Mouse (Mus musculus): Measurements from ENCODE around the gene Actrt2. TPM values are rescaled to one million over a fixed set of nuclear protein-coding genes. Genes with fewer than 3 reads are reported as not detected.

Gene Actrt2
- polyA plus RNA-seq, 1 experiment: not detected

DNA sequence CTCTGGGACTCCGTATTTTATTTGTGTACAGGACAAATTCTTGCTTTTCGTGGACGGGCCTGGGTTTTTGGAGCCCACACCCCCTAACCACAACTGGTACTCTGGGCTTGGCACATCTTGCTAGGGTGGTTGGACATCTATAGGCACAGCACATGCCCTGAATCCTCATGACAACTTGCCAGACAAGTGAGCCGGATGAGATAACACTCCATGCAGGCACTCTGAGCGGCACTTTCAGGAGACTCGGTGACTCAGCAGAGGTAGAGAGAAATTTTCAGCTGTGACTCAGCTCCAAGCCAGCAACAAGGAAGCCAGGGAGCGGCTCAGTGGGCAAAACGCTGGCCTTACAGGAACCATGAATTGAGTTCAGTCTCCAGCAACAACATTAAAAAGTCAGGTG, 31.6 kb upstream of the Actrt2 start:
- 38% methylated on average over 8 of the region's 8 CpGs for WGBS
- Histone ChIP-seq H3K27me3 (ENCODE audit: control insufficient read depth, insufficient read depth, low read length) (no peaks in the 10 kb centered on the region), H3K4me1 (ENCODE audit: control insufficient read depth, insufficient read depth, insufficient read length, low read length) (no peaks in the 10 kb centered on the region), H3K27ac (ENCODE audit: insufficient read depth, low read depth, low read length) (no peak overlapping the region), H3K4me3 (ENCODE audit: low read depth, low read length) (no peak overlapping the region), H3K36me3 (ENCODE audit: control insufficient read depth, insufficient read depth, low read length) (no peaks in the 10 kb centered on the region)
- TF ChIP-seq CTCF (IDR thresholded peaks at IDR 0.05; ENCODE audit: extremely low read depth, insufficient read length, insufficient replicate concordance, low read depth, low read length) (no peak), POLR2A (IDR thresholded peaks at IDR 0.05; ENCODE audit: low read depth, low read length) (no peak)

DNA sequence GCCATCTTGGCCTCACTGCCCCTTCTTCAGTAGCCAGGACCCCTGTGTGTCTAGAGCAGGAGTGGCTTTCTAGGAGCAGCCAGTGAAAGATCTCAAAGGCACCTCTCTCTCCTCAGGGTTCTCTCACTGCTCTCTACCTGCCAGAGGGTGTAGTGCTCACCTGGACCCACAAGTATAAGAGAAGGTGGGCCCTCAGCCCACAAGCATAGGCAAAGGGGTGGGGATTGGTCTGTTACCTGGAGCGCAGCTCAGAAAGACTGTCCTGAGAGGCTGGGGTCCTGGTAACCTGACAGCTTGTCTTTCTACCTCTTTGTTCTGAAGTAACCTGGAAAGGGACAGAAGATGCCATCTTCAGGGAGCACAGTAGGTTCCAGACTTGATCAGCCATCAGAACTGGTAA, 31.0 kb upstream of the Actrt2 start:
- TF ChIP-seq POLR2A (IDR thresholded peaks at IDR 0.05; ENCODE audit: low read depth, low read length) (no peak), CTCF (IDR thresholded peaks at IDR 0.05; ENCODE audit: extremely low read depth, insufficient read length, insufficient replicate concordance, low read depth, low read length) (no peak)
- Histone ChIP-seq H3K27ac (ENCODE audit: insufficient read depth, low read depth, low read length) (no peak overlapping the region), H3K27me3 (ENCODE audit: control insufficient read depth, insufficient read depth, low read length) (no peaks in the 10 kb centered on the region), H3K4me1 (ENCODE audit: control insufficient read depth, insufficient read depth, insufficient read length, low read length) (no peaks in the 10 kb centered on the region), H3K36me3 (ENCODE audit: control insufficient read depth, insufficient read depth, low read length) (no peaks in the 10 kb centered on the region), H3K4me3 (ENCODE audit: low read depth, low read length) (no peak overlapping the region)
- WGBS: 100% methylated on average over 1 of the region's 1 CpGs

GRCm38 (mm10) chr4:154698021-154698590, 30.4 kb upstream of the Actrt2 start:
- 78% methylated on average over 16 of the region's 16 CpGs for WGBS
- H3K4me1 ChIP-seq (ENCODE audit: control insufficient read depth, insufficient read depth, insufficient read length, low read length): no peaks in the 10 kb centered on the region
- no peak overlapping the region for H3K4me3 ChIP-seq (ENCODE audit: low read depth, low read length)
- no peaks in the 10 kb centered on the region for H3K27me3 ChIP-seq (ENCODE audit: control insufficient read depth, insufficient read depth, low read length)
- H3K27ac ChIP-seq (ENCODE audit: insufficient read depth, low read depth, low read length): no peak overlapping the region
- no peaks in the 10 kb centered on the region for H3K36me3 ChIP-seq (ENCODE audit: control insufficient read depth, insufficient read depth, low read length)
- TF ChIP-seq CTCF (IDR thresholded peaks at IDR 0.05; ENCODE audit: extremely low read depth, insufficient read length, insufficient replicate concordance, low read depth, low read length): no peak
- no peak for TF ChIP-seq POLR2A (IDR thresholded peaks at IDR 0.05; ENCODE audit: low read depth, low read length)

GRCm38 (mm10) chr4:154697476-154697875, 29.8 kb upstream of the Actrt2 start:
- Histone ChIP-seq H3K27me3 (ENCODE audit: control insufficient read depth, insufficient read depth, low read length) (no peaks in the 10 kb centered on the region), H3K27ac (ENCODE audit: insufficient read depth, low read depth, low read length) (no peak overlapping the region), H3K4me1 (ENCODE audit: control insufficient read depth, insufficient read depth, insufficient read length, low read length) (no peaks in the 10 kb centered on the region), H3K36me3 (ENCODE audit: control insufficient read depth, insufficient read depth, low read length) (no peaks in the 10 kb centered on the region), H3K4me3 (ENCODE audit: low read depth, low read length) (no peak overlapping the region)
- TF ChIP-seq CTCF (IDR thresholded peaks at IDR 0.05; ENCODE audit: extremely low read depth, insufficient read length, insufficient replicate concordance, low read depth, low read length) (no peak), POLR2A (IDR thresholded peaks at IDR 0.05; ENCODE audit: low read depth, low read length) (no peak)
- WGBS: 84% methylated on average over 5 of the region's 5 CpGs

- H3K36me3 ChIP-seq (ENCODE audit: control insufficient read depth, insufficient read depth, low read length): no peaks in the 10 kb centered on the region
- no peak overlapping the region for H3K27ac ChIP-seq (ENCODE audit: insufficient read depth, low read depth, low read length)
- WGBS: 52% methylated on average over 5 of the region's 5 CpGs
- no peaks in the 10 kb centered on the region for H3K4me1 ChIP-seq (ENCODE audit: control insufficient read depth, insufficient read depth, insufficient read length, low read length)
- H3K27me3 ChIP-seq (ENCODE audit: control insufficient read depth, insufficient read depth, low read length): no peaks in the 10 kb centered on the region
- TF ChIP-seq POLR2A (IDR thresholded peaks at IDR 0.05; ENCODE audit: low read depth, low read length) (no peak), CTCF (IDR thresholded peaks at IDR 0.05; ENCODE audit: extremely low read depth, insufficient read length, insufficient replicate concordance, low read depth, low read length) (no peak)
- H3K4me3 ChIP-seq (ENCODE audit: low read depth, low read length): no peak overlapping the region
Observed at GRCm38 (mm10) chr4:154696552-154696951, 28.9 kb upstream of the Actrt2 start.

DNA sequence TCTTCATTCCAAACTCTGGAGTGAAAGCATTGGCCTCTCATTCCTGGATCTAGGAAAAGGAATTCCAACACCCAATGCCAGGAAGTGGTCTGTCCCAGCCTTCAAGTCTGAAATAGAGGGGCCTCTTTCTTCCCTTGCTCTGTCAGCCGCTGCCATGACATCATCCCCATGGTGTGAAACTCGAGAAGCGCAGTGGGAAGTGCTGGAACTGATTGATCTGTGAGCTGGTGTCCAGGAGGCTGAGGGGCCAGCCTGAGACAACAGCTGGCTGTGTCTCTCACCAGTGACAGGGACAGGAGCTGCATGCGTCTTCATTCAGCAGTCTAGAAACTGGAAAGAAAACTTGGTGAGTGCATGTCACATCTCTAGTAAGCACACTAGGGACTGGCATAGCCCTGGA, 28.5 kb upstream of the Actrt2 start:
- H3K36me3 ChIP-seq (ENCODE audit: control insufficient read depth, insufficient read depth, low read length): no peaks in the 10 kb centered on the region
- no peak overlapping the region for H3K4me3 ChIP-seq (ENCODE audit: low read depth, low read length)
- 16% methylated on average over 4 of the region's 4 CpGs for WGBS
- no peak for TF ChIP-seq CTCF (IDR thresholded peaks at IDR 0.05; ENCODE audit: extremely low read depth, insufficient read length, insufficient replicate concordance, low read depth, low read length)
- TF ChIP-seq POLR2A (IDR thresholded peaks at IDR 0.05; ENCODE audit: low read depth, low read length): no peak
- no peak overlapping the region for H3K27ac ChIP-seq (ENCODE audit: insufficient read depth, low read depth, low read length)
- no peaks in the 10 kb centered on the region for H3K4me1 ChIP-seq (ENCODE audit: control insufficient read depth, insufficient read depth, insufficient read length, low read length)
- H3K27me3 ChIP-seq (ENCODE audit: control insufficient read depth, insufficient read depth, low read length): no peaks in the 10 kb centered on the region

GRCm38 (mm10) chr4:154694361-154694760, 26.7 kb upstream of the Actrt2 start:
- Histone ChIP-seq H3K27me3 (ENCODE audit: control insufficient read depth, insufficient read depth, low read length) (no peaks in the 10 kb centered on the region), H3K4me1 (ENCODE audit: control insufficient read depth, insufficient read depth, insufficient read length, low read length) (no peaks in the 10 kb centered on the region), H3K27ac (ENCODE audit: insufficient read depth, low read depth, low read length) (no peak overlapping the region), H3K36me3 (ENCODE audit: control insufficient read depth, insufficient read depth, low read length) (no peaks in the 10 kb centered on the region), H3K4me3 (ENCODE audit: low read depth, low read length) (no peak overlapping the region)
- TF ChIP-seq POLR2A (IDR thresholded peaks at IDR 0.05; ENCODE audit: low read depth, low read length) (no peak), CTCF (IDR thresholded peaks at IDR 0.05; ENCODE audit: extremely low read depth, insufficient read length, insufficient replicate concordance, low read depth, low read length) (no peak)
- WGBS: 83% methylated on average over 5 of the region's 5 CpGs
